Comparison of ENCODE assay signal across 10 mouse cellular contexts in the genomic region with DNA sequence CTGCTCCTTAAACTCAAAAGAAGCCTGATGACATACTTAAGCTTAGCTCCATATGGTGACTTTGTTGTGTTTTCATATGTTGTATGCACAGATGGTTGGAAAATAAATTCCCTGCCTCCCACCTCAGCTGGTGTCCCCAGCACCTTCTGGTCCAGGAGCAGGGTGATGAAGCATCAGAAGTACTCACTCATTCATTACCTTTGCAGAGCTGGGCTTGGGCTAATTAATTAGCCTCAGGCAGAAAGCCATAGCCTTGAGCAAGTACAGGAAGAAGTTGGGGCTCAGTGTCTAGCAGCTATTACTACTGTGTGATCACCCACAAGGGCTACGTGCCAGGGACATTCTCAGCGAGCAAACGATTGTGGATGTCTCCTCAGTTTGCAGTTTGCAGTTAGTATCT. TPM values are rescaled to one million over a fixed set of nuclear protein-coding genes. Genes with fewer than 3 reads are reported as not detected.
DNase-seq lines count a peak whose midpoint lies in the region; ATAC-seq lines count a peak whose summit lies in the region.
"Had no signal": no experiment of that assay in that cellular context is flagged by ENCODE, and none has a peak within 500 bp of the region (broad histone marks: within the 10 kb centered on the region; RNA-seq: fewer than 3 reads in every experiment).

No protein-coding gene starts in this region.

- no peaks in the 10 kb centered on the region for H3K36me3 ChIP-seq in midbrain, embryonic 11.5 days (ENCODE audit: control insufficient read depth, insufficient read depth, low read length)
- peaks cover 27% of the 10 kb centered on the region for H3K36me3 ChIP-seq in midbrain, embryonic 13.5 days
- 0 out of 2 replicates have a peak, but pooled peaks cover 7% of the 10 kb centered on the region for H3K36me3 ChIP-seq in forebrain, embryonic 14.5 days (ENCODE audit: control insufficient read depth, insufficient read depth, low read length)

- H3K4me2 ChIP-seq in midbrain, embryonic 11.5 days: no peak overlapping the region
- H3K4me2 ChIP-seq in midbrain, embryonic 13.5 days (replicated peaks): no peak overlapping the region
- H3K4me2 ChIP-seq in forebrain, embryonic 14.5 days (ENCODE audit: low read length): no peak overlapping the region

- peaks cover 18% of the 10 kb centered on the region for H3K4me1 ChIP-seq in midbrain, embryonic 11.5 days (ENCODE audit: control insufficient read depth, insufficient read depth, low read length)
- H3K4me1 ChIP-seq in midbrain, embryonic 13.5 days (replicated peaks): peaks cover 25% of the 10 kb centered on the region
- peaks cover 23% of the 10 kb centered on the region for H3K4me1 ChIP-seq in forebrain, embryonic 14.5 days (ENCODE audit: control insufficient read depth, insufficient read depth, low read length)

- no peaks in the 10 kb centered on the region for H3K9me3 ChIP-seq in midbrain, embryonic 11.5 days (ENCODE audit: control insufficient read depth, low read length)
- no peaks in the 10 kb centered on the region for H3K9me3 ChIP-seq in midbrain, embryonic 13.5 days
- H3K9me3 ChIP-seq in forebrain, embryonic 14.5 days (replicated peaks; ENCODE audit: control insufficient read depth, low read length): no peaks in the 10 kb centered on the region

- ATAC-seq in midbrain, embryonic 11.5 days (ENCODE audit: low FRiP score): 0 out of 2 replicates have a peak, but pooled peaks have one; percentile 39
- ATAC-seq in midbrain, embryonic 13.5 days: no peak
- peak; percentile 93 for ATAC-seq in forebrain, embryonic 14.5 days

- no peak for DNase-seq in midbrain, embryonic 11.5 days (ENCODE audit: low spot score, missing footprints)
- peak; percentile 88 for DNase-seq in forebrain, embryonic 14.5 days (ENCODE audit: low spot score)
- DNase-seq in layer of hippocampus, adult 9-10 months (ENCODE audit: low spot score): peak; percentile 59
- peak; percentile 43 to 56 for DNase-seq in right cerebral cortex, postnatal 36 days (ENCODE audit: low spot score in 2 of 2)
- no peak for DNase-seq in ovary, postnatal 10 days (ENCODE audit: low spot score)
- DNase-seq in thymus, postnatal 4 days: no peak
- DNase-seq in spleen, adult 12 weeks (ENCODE audit: low spot score): no peak
- DNase-seq: lung, adult 18-20 months had no signal

- H3K27ac ChIP-seq in midbrain, embryonic 11.5 days (ENCODE audit: low read depth, low read length): peak overlapping the region; percentile 59
- no peak overlapping the region for H3K27ac ChIP-seq in midbrain, embryonic 13.5 days
- H3K27ac ChIP-seq in forebrain, embryonic 14.5 days (ENCODE audit: low read depth, low read length): peak overlapping the region; percentile 55

- 87% methylated on average over 3 of the region's 3 CpGs for WGBS in midbrain, embryonic 11.5 days
- WGBS in midbrain, embryonic 13.5 days: 72% methylated on average over 3 of the region's 3 CpGs
- WGBS in forebrain, embryonic 14.5 days: 22% methylated on average over 3 of the region's 3 CpGs

- no peak overlapping the region for H3K9ac ChIP-seq in midbrain, embryonic 11.5 days (ENCODE audit: low read length)
- H3K9ac ChIP-seq in midbrain, embryonic 13.5 days (replicated peaks): no peak overlapping the region
- H3K9ac ChIP-seq in forebrain, embryonic 14.5 days (ENCODE audit: low read length): no peak overlapping the region

- H3K4me3 ChIP-seq in midbrain, embryonic 11.5 days (ENCODE audit: low read depth, low read length): no peak overlapping the region
- H3K4me3 ChIP-seq in midbrain, embryonic 13.5 days (replicated peaks): no peak overlapping the region
- no peak overlapping the region for H3K4me3 ChIP-seq in forebrain, embryonic 14.5 days (ENCODE audit: low read depth, low read length)

- H3K27me3 ChIP-seq in midbrain, embryonic 11.5 days (ENCODE audit: control insufficient read depth, insufficient read depth, low read length): no peaks in the 10 kb centered on the region
- H3K27me3 ChIP-seq in midbrain, embryonic 13.5 days: no peaks in the 10 kb centered on the region
- H3K27me3 ChIP-seq in forebrain, embryonic 14.5 days (replicated peaks; ENCODE audit: control insufficient read depth, insufficient read depth, low read length): no peaks in the 10 kb centered on the region
- H3K27me3 ChIP-seq: CH12.LX had no signal

RNA-seq across cellular contexts. Expression of a gene that starts 18.0 kb away (rescaled TPM):
- 860 and 869 TPM in 2 replicates for polyA plus RNA-seq in midbrain, embryonic 11.5 days (2014; fragmentation: Nextera tagmentation; extraction: Ambion mirVana)
- 965 and 999 TPM in 2 replicates for polyA plus RNA-seq in midbrain, embryonic 13.5 days (2015; fragmentation: Nextera tagmentation; extraction: Ambion mirVana)
- polyA plus RNA-seq in forebrain, embryonic 14.5 days (2014; fragmentation: Nextera tagmentation; extraction: Ambion mirVana): 1,006 and 1,510 TPM in 2 replicates

Comparison
In these comparisons a context has a peak if more than half of its experiments do, and no peak if none do; other contexts are left out.
1. DNase-seq: peak in forebrain, embryonic 14.5 days (single experiment), layer of hippocampus, adult 9-10 months (single experiment) and right cerebral cortex, postnatal 36 days (2 of 2); none in midbrain, embryonic 11.5 days (single experiment), ovary, postnatal 10 days (single experiment), thymus, postnatal 4 days (single experiment) and spleen, adult 12 weeks (single experiment).